Mouse (Mus musculus): Measurements from ENCODE around the gene Homer2.

Homer2 gene

DNA sequence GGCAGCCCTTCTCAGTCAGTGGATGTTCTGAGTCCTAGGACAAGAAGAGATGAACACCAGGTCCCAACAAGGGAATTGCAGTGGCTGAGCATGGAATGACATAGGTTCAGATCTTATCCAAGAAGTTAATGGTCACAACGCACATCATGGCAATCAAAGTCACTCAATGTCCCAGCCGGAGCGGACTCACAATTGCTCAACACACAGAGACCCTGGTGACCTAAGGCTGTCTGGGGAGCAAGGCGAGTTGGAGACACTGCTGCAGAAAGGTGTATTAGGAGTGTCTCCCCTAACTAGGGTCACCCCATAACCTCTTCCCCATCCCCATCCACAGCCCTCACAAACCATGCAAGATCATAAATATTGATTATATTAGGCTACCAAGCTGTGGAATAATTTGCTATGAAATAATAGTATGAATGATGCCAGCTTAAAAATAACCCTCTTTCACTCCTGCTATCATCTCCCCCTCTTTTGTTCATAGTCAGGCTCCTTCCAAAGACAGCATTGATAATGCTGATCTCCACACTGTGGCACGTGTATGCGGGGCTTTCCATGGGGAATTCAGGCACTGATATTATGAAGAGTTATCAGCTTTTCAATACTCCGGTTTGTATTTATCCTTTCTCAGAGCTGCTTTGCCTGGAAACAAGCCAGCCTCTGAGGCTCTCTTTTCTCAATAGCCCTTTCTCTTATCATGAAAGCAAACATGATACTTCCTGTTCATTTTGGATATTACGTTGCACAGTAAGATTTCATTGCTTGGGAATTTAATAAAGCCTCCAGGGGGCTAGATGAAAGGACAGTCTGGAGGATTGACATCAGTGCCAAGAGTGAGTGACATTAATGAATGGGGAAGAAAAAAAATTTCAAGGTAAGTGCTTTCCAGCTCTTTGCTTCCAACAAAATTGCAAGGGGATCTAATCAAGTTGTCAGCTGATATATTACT is 147.0 kb downstream of the Homer2 start:
- DNase-seq (ENCODE audit: low spot score): no peak

DNA sequence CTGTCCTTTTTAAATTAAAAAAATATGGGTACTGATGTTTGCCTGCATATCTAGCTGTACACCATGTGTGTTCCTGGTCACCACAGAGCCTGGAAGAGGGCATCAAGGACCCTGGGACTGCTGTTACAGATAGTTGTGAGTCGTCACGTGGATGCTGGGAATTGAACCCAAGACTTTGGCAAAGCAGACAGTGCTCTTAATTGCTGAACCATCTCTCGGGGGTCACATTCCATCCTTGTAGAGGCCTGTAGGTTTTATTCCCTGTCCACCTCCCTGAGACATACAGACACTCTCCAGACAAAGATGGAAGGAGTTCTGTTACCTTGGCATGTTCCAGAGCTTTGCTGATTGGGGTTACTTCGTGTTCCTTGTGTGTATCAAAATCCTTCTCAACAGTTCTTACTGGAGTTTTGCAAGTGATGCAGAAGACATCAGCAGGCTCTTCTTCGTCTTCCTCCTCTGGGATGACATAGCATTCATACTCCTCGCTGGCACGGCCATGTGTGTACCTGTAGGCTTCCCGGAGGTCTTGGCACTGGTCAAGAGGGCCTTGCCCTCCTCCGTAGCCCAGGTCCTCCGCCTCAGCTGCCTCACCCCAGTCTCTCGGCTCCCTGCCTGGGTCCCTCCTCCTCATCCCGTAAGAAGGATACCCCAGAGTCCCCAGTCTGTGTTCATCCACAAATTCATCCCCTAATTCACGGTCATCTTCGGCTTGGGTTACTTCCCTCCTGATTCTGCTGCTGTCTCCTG is 147.9 kb downstream of the Homer2 start:
- no peak for DNase-seq (ENCODE audit: low spot score)

DNA sequence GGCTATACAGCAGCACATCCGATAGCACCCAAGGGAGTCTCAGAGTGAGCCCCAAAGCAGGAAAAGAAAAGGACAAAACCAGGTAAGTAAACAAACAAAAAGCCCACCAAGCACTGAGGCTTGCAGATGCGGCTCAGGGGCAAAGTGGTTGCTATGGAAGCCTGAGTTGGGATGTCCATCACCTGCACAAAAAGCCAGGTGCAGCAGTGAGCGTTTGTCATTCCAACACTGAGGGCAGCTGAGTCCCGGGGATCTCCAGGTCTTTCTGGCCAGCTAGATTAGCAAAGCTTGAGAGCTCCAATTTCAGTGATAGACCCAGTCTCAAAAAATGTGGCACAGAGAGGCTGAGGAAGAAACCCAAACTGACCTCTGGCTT is 149.4 kb downstream of the Homer2 start:
- DNase-seq (ENCODE audit: low spot score): no peak

DNA sequence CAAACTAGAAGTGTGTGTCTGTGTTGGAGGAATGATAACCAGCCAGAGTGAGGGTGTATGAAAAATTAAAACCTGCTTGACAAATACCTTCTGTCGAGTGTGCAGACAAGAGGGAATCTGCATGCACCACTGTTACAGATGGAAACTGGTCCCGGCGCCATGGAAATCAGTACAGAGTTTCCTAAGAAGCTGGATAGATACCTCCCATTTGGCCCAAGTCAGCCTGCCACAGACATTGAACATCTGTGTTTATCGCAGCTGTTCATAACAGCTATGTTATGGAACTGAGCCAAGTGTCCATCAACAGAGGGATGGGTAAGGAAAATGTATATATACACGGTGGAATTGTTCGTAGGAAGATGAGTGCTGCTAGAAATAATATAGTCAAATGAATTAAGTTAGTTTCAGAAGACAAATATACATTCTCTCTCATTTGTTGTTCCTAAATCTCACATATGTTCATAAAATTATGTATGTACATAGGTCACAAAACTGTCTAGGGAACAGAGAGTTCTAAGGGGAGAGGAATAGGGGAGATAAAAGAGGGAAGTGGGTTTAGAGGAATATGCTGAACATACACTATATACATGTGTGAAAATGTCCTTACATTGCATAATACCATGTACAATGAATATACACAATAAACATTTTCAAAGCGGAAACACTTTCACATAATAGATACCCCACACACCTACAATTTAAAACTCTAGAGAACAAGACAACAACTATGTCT is 149.9 kb downstream of the Homer2 start:
- no peak for DNase-seq (ENCODE audit: low spot score)

DNA sequence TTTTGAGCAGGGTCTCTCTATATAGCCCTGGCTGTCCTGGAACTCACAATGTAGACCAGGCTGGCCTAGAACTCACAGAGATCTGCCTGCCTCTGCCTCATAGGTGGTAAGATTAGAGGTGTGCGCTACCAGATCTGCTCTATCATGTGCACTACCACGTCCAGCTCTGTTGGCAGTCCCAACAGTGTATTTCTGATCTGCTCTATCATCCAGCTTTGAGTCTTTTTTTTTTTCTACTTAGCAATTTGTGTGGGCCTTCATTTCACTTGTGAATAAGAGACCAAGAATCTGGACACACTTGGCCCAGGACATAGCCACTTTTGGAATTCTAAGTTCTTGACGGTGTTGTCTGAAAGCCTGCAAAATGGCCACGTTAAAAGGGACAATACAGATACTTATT is 150.5 kb downstream of the Homer2 start:
- no peak for DNase-seq (ENCODE audit: low spot score)

DNA sequence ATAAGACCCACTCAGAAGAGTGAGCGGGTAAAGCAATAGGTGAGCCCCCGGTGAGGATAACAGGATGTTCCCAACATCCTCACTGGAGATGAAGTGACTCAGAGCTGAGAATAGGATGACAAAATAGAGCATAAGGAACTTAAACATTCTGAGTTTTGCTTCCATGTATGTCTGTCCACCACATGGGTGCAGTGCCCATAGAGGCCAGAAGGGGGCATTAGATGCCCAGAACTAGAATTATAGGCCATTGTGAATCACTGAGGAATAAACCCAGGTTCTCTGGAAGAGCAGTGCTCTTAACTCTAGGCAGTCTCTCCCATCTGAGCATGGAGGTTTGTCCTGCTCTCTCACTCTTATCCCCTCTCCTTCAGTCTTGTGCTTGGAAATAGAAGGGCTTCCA is 153.0 kb downstream of the Homer2 start:
- DNase-seq (ENCODE audit: low spot score): peak; percentile 27

DNA sequence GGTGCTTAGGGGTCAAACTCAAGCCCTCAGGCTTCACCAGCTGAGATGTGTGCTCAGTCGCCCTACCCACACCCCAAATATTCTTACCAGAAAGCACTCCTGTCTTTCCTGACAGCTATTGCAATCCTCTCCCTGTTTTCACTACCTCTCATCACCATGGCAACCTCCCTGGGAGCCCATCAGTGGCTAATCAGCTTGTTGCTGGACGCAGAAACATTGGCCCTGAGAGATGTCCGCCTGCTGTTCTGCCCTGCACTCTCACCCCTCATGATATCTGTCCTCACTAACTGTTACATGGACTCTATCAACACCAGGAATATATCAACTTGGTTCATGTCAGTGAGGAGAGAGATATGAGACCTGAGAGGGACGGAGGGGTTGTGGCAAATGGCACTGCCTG is 153.7 kb downstream of the Homer2 start:
- no peak for DNase-seq (ENCODE audit: low spot score)
